18 mouse cellular contexts compared by ENCODE assay signal in genomic region chr1:177803511-177803910, GRCm38 (mm10).
"Had no signal": no experiment of that assay in that cellular context is flagged by ENCODE, and none has a peak within 500 bp of the region (broad histone marks: within the 10 kb centered on the region; RNA-seq: fewer than 3 reads in every experiment).

No protein-coding gene starts in this region.

- H3K9me3 ChIP-seq: midbrain, embryonic 10.5 days; midbrain, embryonic 12.5 days; neural tube, embryonic 13.5 days; neural tube, embryonic 15.5 days had no signal

- H3K4me1 ChIP-seq: midbrain, embryonic 10.5 days; midbrain, embryonic 12.5 days; neural tube, embryonic 13.5 days; neural tube, embryonic 15.5 days had no signal

- H3K9ac ChIP-seq: lung, embryonic 14.5 days; midbrain, embryonic 12.5 days; neural tube, embryonic 13.5 days; neural tube, embryonic 15.5 days had no signal

- H3K27ac ChIP-seq: midbrain, embryonic 10.5 days; midbrain, embryonic 12.5 days; neural tube, embryonic 13.5 days; neural tube, embryonic 15.5 days had no signal

- H3K4me3 ChIP-seq: midbrain, embryonic 10.5 days; midbrain, embryonic 12.5 days; myocyte; neural tube, embryonic 13.5 days; neural tube, embryonic 15.5 days had no signal

- H3K36me3 ChIP-seq: midbrain, embryonic 10.5 days; midbrain, embryonic 12.5 days; neural tube, embryonic 13.5 days; neural tube, embryonic 15.5 days had no signal

- DNase-seq: lung, adult 18-20 months; lung, embryonic 14.5 days; lung, postnatal 10 days; lung, postnatal 4 days; midbrain, embryonic 14.5 days; retina, postnatal 1 day; right cerebral cortex, adult 18-20 months; right cerebral cortex, postnatal 25 days; right cerebral cortex, postnatal 4 days; spleen, adult 18-20 months; thymus, adult 18-20 months; thymus, postnatal 14 days; thymus, postnatal 36 days had no signal

- H3K27me3 ChIP-seq: midbrain, embryonic 12.5 days; neural tube, embryonic 13.5 days; neural tube, embryonic 15.5 days had no signal
